Mouse (Mus musculus) liver, adult (tissue): ENCODE measurements around the gene Dnm3.

Experiments
- GATA4 ChIP-seq: IDR thresholded peaks from 2 replicates; pipeline ENCODE4 v1.6.1; 2014; ENCODE audit warnings: mild to moderate bottlenecking, low read length; ENCODE audit not compliant: insufficient replicate concordance

Gene Dnm3

GRCm38 (mm10) chr1:162153118-162153517 is 324.7 kb downstream of the Dnm3 start:
- TF ChIP-seq GATA4, result no peak

- no peak for TF ChIP-seq GATA4
Measured at GRCm38 (mm10) chr1:162149730-162150129, 328.1 kb downstream of the Dnm3 start.

GRCm38 (mm10) chr1:162147554-162147953 is 330.3 kb downstream of the Dnm3 start:
- TF ChIP-seq GATA4, result no peak

GRCm38 (mm10) chr1:162145748-162146147 is 332.1 kb downstream of the Dnm3 start:
- no peak for TF ChIP-seq GATA4

GRCm38 (mm10) chr1:162144992-162145391 is 332.8 kb downstream of the Dnm3 start:
- no peak for TF ChIP-seq GATA4

GRCm38 (mm10) chr1:162143974-162144912 is 333.6 kb downstream of the Dnm3 start:
- no peak for TF ChIP-seq GATA4

- TF ChIP-seq GATA4, result no peak
Measured at GRCm38 (mm10) chr1:162142285-162142684, 335.5 kb downstream of the Dnm3 start.

GRCm38 (mm10) chr1:162136328-162136727 is 341.5 kb downstream of the Dnm3 start:
- TF ChIP-seq GATA4, result no peak

- no peak for TF ChIP-seq GATA4
Measured at GRCm38 (mm10) chr1:162135451-162136213, 342.2 kb downstream of the Dnm3 start.

- TF ChIP-seq GATA4, result no peak
Measured at GRCm38 (mm10) chr1:162134651-162135066, 343.2 kb downstream of the Dnm3 start.

- TF ChIP-seq GATA4, result no peak
Measured at GRCm38 (mm10) chr1:162132908-162133641, 344.8 kb downstream of the Dnm3 start.

GRCm38 (mm10) chr1:162126856-162127792 is 350.7 kb downstream of the Dnm3 start:
- no peak for TF ChIP-seq GATA4

- no peak for TF ChIP-seq GATA4
Measured at GRCm38 (mm10) chr1:162124396-162124795, 353.4 kb downstream of the Dnm3 start.
